Mouse (Mus musculus): Measurements from ENCODE around the gene Syde2. TPM values are rescaled to one million over a fixed set of nuclear protein-coding genes. Genes with fewer than 3 reads are reported as not detected.

The Syde2 gene
- polyA plus RNA-seq, 1 experiment from 2014 or later: 2.6 TPM

Other genes with a start within 250 kb of the Syde2 start
- gene Ddah1, start 229.2 kb upstream of the Syde2 start, polyA plus RNA-seq (2014; fragmentation: Nextera tagmentation; extraction: Ambion mirVana): 63.2 and 65.5 TPM in 2 replicates
- 52.5 and 54.5 TPM in 2 replicates for gene Bcl10, start 65.1 kb upstream of the Syde2 start, polyA plus RNA-seq (2014; fragmentation: Nextera tagmentation; extraction: Ambion mirVana)
- gene 2410004B18Rik, start 49.9 kb upstream of the Syde2 start, polyA plus RNA-seq (2014; fragmentation: Nextera tagmentation; extraction: Ambion mirVana): 55.7 and 63.5 TPM in 2 replicates
- gene Wdr63, start 120.3 kb downstream of the Syde2 start, polyA plus RNA-seq (2014; fragmentation: Nextera tagmentation; extraction: Ambion mirVana): 0.44 TPM in 1 of 2 replicates, not detected in the other
- 6.5 and 8.9 TPM in 2 replicates for gene Mcoln3, start 129.6 kb downstream of the Syde2 start, polyA plus RNA-seq (2014; fragmentation: Nextera tagmentation; extraction: Ambion mirVana)
- gene Mcoln2, start 162.0 kb downstream of the Syde2 start, polyA plus RNA-seq (2014; fragmentation: Nextera tagmentation; extraction: Ambion mirVana): 0.74 and 1.1 TPM in 2 replicates
- gene Lpar3, start 233.1 kb downstream of the Syde2 start, polyA plus RNA-seq (2014; fragmentation: Nextera tagmentation; extraction: Ambion mirVana): 0.27 and 0.83 TPM in 2 replicates

Data from kidney, embryonic 14.5 days (tissue).